Mouse (Mus musculus) hindbrain, postnatal 0 days (tissue): Measurements from ENCODE around the gene Fzd2. TPM values are rescaled to one million over a fixed set of nuclear protein-coding genes. Genes with fewer than 3 reads are reported as not detected.

ENCODE experiments used
- ATAC-seq: fragments of 200-750 bp; cut with Nextera tagmentation; 2 replicates; pipeline ENCODE4 v1.8.0; 2017; ENCODE audit warnings: mild to moderate bottlenecking, moderate TSS enrichment, moderate library complexity
- DNase-seq: peaks from one replicate; pipeline ENCODE4 v3.0.0-alpha.2; 2015; ENCODE audit warnings: low spot score
- H3K27ac ChIP-seq: fragments of 300-500 bp; sonication (generic); 2 replicates; pipeline ENCODE4 v1.5.1; 2014; ENCODE audit warnings: mild to moderate bottlenecking
- H3K27me3 ChIP-seq: fragments of 300-500 bp; sonication (generic); 2 replicates; pipeline ENCODE4 v1.6.1; 2014; ENCODE audit warnings: low read length, mixed read lengths; ENCODE audit not compliant: insufficient read depth
- H3K36me3 ChIP-seq: fragments of 300-500 bp; sonication (generic); 2 replicates; pipeline ENCODE4 v1.6.1; 2014; ENCODE audit warnings: low read length, mixed read lengths; ENCODE audit not compliant: insufficient read depth
- H3K4me1 ChIP-seq: fragments of 300-500 bp; sonication (generic); 2 replicates; pipeline ENCODE4 v1.6.1; 2014; ENCODE audit warnings: antibody characterized with exemption, low read length, mixed read lengths; ENCODE audit not compliant: insufficient read depth
- H3K4me2 ChIP-seq: fragments of 300-500 bp; sonication (generic); 2 replicates; pipeline ENCODE4 v1.6.1; 2014; ENCODE audit warnings: low read depth, mild to moderate bottlenecking, low read length, moderate library complexity, mixed read lengths
- H3K4me3 ChIP-seq: fragments of 300-500 bp; sonication (generic); 2 replicates; pipeline ENCODE4 v1.5.1; 2014; ENCODE audit warnings: low read length
- H3K9ac ChIP-seq: fragments of 300-500 bp; sonication (generic); replicated peaks from 2 replicates; pipeline ENCODE4 v1.6.1; 2014; ENCODE audit warnings: mild to moderate bottlenecking, low read length, moderate library complexity, mixed read lengths
- H3K9me3 ChIP-seq: fragments of 300-500 bp; sonication (generic); 2 replicates; pipeline ENCODE4 v1.6.1; 2016; ENCODE audit warnings: low read length, mixed read lengths
- CTCF ChIP-seq: IDR thresholded peaks from 2 replicates; pipeline ENCODE4 v1.5.1; 2016; ENCODE audit warnings: antibody characterized with exemption, control low read depth, low read depth
- WGBS: fragments of 180-500 bp; shearing (Covaris S2); extraction: QIAGEN DNeasy Blood & Tissue Kit; methylation state at CpG from one replicate; pipeline ENCODE4 v1.1.7; 2014; 5-methylcytosine and 5-hydroxymethylcytosine counted together
- polyA plus RNA-seq: library from polyadenylated mRNA; unstranded; fragments of >200 nt; fragmentation: Nextera tagmentation; extraction: Ambion mirVana; gene quantifications from 2 replicates; pipeline ENCODE4 v1.2.1, GENCODE M21; 2015
- total RNA-seq: library from RNA; depleted of rRNA; stranded (reverse); fragments of >200 nt; gene quantifications from 2 replicates; pipeline ENCODE4 v1.2.3, GENCODE M21; 2014

Fzd2 gene
- total and polyA plus RNA-seq, 2 experiments from 2014 or later: 6.0 to 31.7 TPM

GRCm38 (mm10) chr11:102630731-102631130, 26.5 kb downstream of the Fzd2 start:
- no peak overlapping the region for H3K4me2 ChIP-seq
- no peak for TF ChIP-seq CTCF
- no peak overlapping the region for H3K4me3 ChIP-seq
- H3K4me1 ChIP-seq: 0 out of 2 replicates have a peak, but pooled peaks cover 2% of the 10 kb centered on the region
- H3K27me3 ChIP-seq: no peaks in the 10 kb centered on the region
- DNase-seq: no peak
- H3K9me3 ChIP-seq: no peaks in the 10 kb centered on the region
- H3K27ac ChIP-seq: no peak overlapping the region
- H3K9ac ChIP-seq: no peak overlapping the region
- 18% methylated on average over 7 of the region's 7 CpGs for WGBS
- no peaks in the 10 kb centered on the region for H3K36me3 ChIP-seq
- no peak for ATAC-seq

DNA sequence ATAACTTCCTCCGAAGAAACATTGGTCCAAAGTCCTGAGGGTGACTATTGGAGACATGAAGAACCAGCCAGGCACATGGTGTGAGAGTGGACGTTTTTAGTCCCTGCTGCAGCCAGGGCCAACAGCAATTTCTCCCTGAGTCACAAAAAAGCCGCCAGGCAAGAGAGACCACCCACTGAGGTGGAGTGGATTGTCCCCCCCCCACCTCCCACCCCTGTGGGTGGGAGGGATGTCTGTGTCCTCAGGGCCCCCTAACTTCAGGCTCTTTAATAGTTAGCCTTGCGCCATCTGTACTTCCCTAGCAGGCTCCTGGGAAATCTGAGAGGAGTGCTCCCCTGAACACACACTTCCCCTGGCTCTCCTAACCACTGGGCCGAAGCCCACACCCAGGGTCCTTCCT, 27.0 kb downstream of the Fzd2 start:
- Histone ChIP-seq H3K9ac (no peak overlapping the region), H3K27me3 (no peaks in the 10 kb centered on the region), H3K4me3 (no peak overlapping the region), H3K36me3 (no peaks in the 10 kb centered on the region), H3K4me2 (no peak overlapping the region), H3K9me3 (no peaks in the 10 kb centered on the region), H3K27ac (no peak overlapping the region), H3K4me1 (0 out of 2 replicates have a peak, but pooled peaks cover 2% of the 10 kb centered on the region)
- 29% methylated on average over 5 of the region's 5 CpGs for WGBS
- TF ChIP-seq CTCF: no peak
- DNase-seq: no peak
- no peak for ATAC-seq

- Histone ChIP-seq H3K36me3 (no peaks in the 10 kb centered on the region), H3K27me3 (no peaks in the 10 kb centered on the region), H3K4me1 (0 out of 2 replicates have a peak, but pooled peaks cover 2% of the 10 kb centered on the region), H3K4me2 (peak overlapping the region; percentile 38), H3K27ac (no peak overlapping the region), H3K9ac (no peak overlapping the region), H3K9me3 (no peaks in the 10 kb centered on the region), H3K4me3 (no peak overlapping the region)
- no peak for DNase-seq
- TF ChIP-seq CTCF: no peak
- 18% methylated on average over 11 of the region's 13 CpGs for WGBS
- ATAC-seq: no peak
Observed at GRCm38 (mm10) chr11:102632725-102633124, 28.5 kb downstream of the Fzd2 start.

DNA sequence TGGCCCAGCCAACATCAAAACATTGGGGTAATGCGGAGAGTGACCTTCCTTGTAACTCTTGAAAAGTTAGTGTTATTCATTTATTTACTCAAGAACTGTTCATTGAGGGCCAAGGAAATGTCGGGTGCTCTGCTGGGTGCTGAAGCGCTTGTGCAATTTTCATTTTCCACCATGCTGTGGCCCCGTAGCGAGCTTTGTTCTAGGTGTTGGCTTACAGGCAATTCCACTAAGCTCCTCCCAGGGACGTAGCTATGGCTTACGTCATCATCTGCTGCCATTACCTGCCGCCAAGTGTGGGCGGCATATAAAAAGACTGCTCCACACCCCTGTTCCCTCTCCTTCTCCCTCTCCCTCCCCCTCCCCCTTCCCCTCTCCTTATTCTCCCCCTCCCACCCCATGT, 29.2 kb downstream of the Fzd2 start:
- H3K4me2 ChIP-seq: peak overlapping the region; percentile 38
- peak; percentile 49 for DNase-seq
- H3K4me3 ChIP-seq: peak overlapping the region; percentile 7
- ATAC-seq: 0 out of 2 replicates have a peak, but pooled peaks have one; percentile 35
- no peak for TF ChIP-seq CTCF
- 20% methylated on average over 9 of the region's 9 CpGs for WGBS
- H3K9ac ChIP-seq: no peak overlapping the region
- no peaks in the 10 kb centered on the region for H3K9me3 ChIP-seq
- H3K27ac ChIP-seq: no peak overlapping the region
- H3K4me1 ChIP-seq: 0 out of 2 replicates have a peak, but pooled peaks cover 2% of the 10 kb centered on the region
- no peaks in the 10 kb centered on the region for H3K27me3 ChIP-seq
- H3K36me3 ChIP-seq: no peaks in the 10 kb centered on the region

GRCm38 (mm10) chr11:102636887-102637286, 32.7 kb downstream of the Fzd2 start:
- H3K36me3 ChIP-seq: no peaks in the 10 kb centered on the region
- H3K4me2 ChIP-seq: no peak overlapping the region
- DNase-seq (peak; percentile 76), ATAC-seq (peak; percentile 84)
- no peak overlapping the region for H3K9ac ChIP-seq
- no peak overlapping the region for H3K27ac ChIP-seq
- H3K9me3 ChIP-seq: no peaks in the 10 kb centered on the region
- no peak for TF ChIP-seq CTCF
- 0 out of 2 replicates have a peak, but pooled peaks cover 2% of the 10 kb centered on the region for H3K4me1 ChIP-seq
- H3K4me3 ChIP-seq: no peak overlapping the region
- no peaks in the 10 kb centered on the region for H3K27me3 ChIP-seq
- WGBS: 22% methylated on average over 12 of the region's 12 CpGs

GRCm38 (mm10) chr11:102643891-102644382, 39.7 kb downstream of the Fzd2 start:
- Histone ChIP-seq H3K27ac (no peak overlapping the region), H3K36me3 (no peaks in the 10 kb centered on the region), H3K4me3 (no peak overlapping the region), H3K27me3 (no peaks in the 10 kb centered on the region), H3K9ac (no peak overlapping the region), H3K4me2 (no peak overlapping the region), H3K9me3 (no peaks in the 10 kb centered on the region), H3K4me1 (no peaks in the 10 kb centered on the region)
- whole genome bisulfite sequencing: 53% methylated on average over 10 of the region's 10 CpGs
- TF ChIP-seq CTCF: 0 out of 2 replicates have a peak, but pooled peaks have one; percentile 6
- ATAC-seq: no peak
- no peak for DNase-seq

- H3K36me3 ChIP-seq: no peaks in the 10 kb centered on the region
- H3K27me3 ChIP-seq: no peaks in the 10 kb centered on the region
- 85% methylated on average over 13 of the region's 13 CpGs for WGBS
- no peak for ATAC-seq
- no peak overlapping the region for H3K27ac ChIP-seq
- no peaks in the 10 kb centered on the region for H3K4me1 ChIP-seq
- no peak for DNase-seq
- H3K4me2 ChIP-seq: no peak overlapping the region
- no peak overlapping the region for H3K4me3 ChIP-seq
- H3K9ac ChIP-seq: no peak overlapping the region
- TF ChIP-seq CTCF: no peak
- H3K9me3 ChIP-seq: no peaks in the 10 kb centered on the region
Observed at GRCm38 (mm10) chr11:102646226-102646625, 42.0 kb downstream of the Fzd2 start.
